Mouse (Mus musculus): Measurements from ENCODE around the gene Cngb1. TPM values are rescaled to one million over a fixed set of nuclear protein-coding genes. Genes with fewer than 3 reads are reported as not detected.

Gene Cngb1
- total RNA-seq, 2 experiments from 2014 or later, result 0.60 to 1.5 TPM

DNA sequence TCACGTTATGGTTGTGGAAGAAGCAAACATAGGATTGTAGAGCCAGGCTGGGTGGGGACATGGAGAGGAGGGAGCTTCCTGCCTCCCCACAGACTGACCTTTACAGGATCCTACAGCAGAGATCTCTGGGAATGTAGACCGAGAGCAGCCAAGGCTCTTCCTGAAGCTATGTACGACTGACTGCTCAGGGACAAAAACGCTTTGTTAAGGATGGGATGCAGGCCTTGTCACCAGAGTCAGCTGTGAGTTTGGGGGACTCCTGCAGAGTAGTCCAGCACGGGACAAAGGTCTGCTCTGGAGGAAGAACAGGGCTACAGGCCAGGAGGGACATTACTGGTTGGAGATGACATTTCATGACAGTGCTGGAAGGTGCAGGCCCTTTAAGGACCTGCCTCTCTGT lies 18.3 kb upstream of the Cngb1 start:
- no peak for DNase-seq

DNA sequence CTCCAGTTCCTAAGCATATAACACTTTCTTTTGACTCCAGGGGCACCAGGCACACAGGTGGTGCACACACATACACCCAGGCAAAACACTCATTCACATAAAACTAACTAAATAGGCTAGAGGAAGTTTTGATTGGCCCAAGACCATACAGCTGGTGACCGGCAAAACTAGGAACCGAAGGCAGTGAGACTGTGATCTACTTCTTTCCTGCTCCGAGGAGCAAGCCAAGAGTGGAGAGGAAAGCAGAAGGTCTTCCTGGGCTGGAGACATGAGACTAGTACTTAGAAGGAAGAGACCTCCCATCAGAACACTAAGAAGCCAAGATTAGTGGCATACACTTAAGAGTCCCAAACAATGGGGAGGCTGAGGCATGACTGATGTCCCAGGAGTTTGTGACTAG lies 16.8 kb upstream of the Cngb1 start:
- no peak for DNase-seq

DNA sequence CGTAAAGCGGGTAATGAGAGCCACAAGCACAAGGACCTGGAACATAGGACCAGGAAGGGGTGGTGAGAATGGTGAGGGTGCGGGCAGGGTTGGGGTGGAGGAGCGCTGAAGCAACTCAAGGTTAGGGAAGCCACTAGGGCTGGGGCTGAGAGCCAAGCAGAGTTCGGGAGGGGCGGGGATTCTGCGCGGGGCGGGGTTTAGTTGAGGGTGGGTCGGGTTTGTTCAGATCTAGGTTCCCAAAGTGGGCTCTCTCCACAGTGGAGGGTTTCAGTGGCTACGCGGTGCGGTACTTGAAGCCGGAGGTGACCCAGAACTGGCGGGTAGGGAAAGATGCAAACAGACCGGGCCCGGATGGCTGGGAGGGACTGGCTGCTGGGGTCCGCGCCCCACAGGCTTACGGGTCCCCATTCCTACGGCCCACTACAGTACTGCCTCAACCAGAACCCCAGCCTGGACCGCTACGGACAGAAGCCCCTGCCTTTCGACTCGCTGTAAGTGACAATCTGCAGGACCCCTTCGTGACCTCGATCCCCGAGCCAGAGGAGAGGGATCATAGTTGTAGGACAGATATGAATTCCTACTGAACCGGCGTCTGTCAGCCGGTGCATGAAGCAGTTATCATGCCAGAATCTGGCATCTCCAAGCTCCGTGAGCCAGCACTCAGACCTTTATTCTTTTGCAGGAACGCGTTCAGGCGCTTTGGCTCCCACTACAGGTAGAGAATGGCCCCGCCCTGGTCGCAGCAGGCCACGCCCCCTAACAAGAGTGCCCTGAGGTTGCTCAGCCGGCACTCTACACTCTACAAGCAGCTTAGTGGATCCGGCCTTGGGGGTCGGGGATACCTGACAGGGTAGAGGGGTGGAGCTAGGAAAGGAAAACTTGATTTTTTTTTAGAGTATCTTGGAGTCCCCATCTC lies 14.1 kb upstream of the Cngb1 start:
- DNase-seq, result peak; percentile 75

DNA sequence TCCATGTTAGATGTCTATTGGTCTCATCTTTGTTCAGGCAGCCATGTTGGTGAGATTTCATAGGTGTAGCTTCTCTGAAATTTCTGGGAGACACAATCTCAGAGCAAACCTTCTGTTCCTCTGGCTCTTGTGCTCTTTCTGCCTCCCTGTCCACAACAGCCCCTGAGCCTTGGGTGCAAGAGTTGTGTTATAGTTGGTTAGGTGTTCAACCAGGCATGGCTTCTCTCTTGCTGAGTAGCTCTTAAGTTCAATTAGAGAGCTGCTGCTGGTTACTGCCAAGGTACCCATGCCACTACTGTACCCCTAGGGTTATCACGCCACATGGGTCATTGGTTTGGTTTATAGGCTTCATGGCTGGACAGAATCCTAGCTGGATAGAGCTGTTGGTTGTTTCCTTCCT lies 9.0 kb upstream of the Cngb1 start:
- DNase-seq, result no peak

DNA sequence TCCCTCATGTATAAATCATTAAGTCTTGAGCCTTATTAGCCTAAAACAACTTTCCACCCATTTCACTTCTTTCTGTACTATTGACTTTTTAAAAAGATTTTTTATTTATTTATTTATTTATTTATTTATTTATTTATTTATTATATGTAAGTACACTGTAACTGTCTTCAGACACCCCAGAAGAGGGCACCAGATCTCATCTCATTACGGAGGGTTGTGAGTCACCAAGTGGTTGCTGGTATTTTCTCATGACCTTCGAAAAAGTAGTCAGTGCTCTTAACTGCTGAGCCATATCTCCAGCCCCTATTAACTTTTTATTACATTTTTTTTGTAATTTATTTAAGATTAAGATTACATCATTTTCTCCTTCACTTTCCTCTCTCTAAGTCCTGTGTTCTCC lies 8.3 kb upstream of the Cngb1 start:
- peak; percentile 44 for DNase-seq

DNA sequence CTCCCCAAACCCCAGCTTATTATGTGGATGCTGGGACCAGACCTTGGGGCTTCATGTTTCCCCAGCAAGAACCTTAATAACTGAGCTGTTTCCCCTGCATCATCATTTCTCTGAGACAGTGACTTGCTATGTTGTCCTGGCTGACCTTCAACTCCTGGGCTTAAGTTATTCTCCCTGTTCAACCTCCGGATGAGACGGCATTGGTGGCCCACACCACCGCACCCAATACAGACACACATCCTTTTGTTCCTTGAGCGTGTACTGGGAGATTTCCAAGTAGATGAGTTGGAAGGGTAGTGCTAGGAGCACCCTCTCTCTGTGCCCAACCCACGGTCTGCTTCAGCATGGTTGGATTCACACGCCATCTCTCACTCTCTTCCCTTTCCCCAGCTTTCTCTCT lies 7.5 kb upstream of the Cngb1 start:
- no peak for DNase-seq

DNA sequence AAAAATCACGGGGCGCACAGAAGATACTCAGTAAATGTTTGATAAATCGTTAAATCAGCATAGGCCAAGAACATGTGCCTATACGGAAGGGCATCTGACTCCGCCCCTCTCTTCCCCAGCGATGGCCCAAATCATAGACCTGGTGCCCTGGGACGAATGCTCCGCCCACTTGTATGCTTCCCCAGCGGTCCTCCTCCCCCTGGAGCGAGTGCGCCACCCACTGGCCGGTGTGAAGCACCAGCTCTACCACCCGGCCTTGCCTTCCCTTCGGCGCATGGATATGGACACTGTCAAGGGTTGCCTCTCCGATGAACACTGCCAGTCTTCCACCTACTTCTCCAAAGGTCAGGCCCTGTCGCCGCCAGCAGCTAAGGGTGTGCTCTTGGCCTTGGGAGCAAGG lies 6.5 kb upstream of the Cngb1 start:
- DNase-seq, result peak; percentile 74

DNA sequence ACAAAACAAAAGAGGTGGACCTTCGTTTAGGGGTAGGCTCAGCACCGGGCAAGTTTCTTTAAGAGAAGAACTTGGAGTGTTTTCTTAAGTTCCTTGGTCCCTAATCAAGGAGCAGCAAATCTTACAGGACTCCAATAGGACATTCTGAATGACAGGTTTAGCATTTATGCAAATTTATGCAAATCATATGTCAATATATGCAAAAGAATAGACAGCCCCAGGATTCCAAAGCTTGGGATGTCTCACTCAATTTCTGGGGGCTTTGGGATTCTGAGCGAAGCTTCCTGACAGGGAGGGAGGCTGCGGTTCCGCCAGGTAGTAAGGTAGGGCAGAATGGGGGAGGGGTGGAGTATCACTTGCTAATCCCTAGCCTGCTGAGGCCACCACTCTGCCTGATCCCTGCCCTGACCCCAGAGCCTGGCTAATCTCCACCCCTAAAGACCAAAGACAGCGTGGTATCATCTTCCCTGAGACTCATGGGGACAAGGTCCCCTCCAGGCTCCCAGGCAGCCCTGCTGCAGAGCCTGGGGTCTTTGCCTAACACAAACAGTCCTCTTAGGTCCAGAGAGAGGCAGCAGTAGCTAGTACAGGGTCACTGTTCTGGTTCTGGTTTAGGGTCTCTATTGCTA lies 4.1 kb upstream of the Cngb1 start, which contains the start of gene Tepp:
Tepp (plus strand) TSS at position 225 of the 629 bp plus-strand sequence.
- no peak for DNase-seq

DNA sequence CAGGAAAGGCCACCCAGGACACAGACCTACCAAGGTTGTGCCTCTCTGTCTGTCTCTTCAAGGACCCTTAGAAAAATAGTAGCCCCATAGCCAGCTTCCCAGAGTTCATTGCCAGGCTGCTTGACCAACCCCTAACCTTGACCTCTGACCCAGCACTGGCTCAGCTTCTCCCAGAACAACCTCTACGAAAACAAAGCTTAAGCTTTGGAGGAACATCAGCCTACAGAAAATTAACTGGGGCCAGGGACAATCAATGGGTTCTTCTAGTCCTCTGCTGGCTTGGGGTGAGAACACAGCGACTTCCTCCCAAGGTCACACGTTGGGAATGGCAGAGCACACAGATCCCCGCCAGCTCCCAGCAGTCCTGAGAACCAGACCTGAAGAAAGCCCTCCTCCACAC lies 859 bp downstream of the Cngb1 start:
- DNase-seq, result no peak

DNA sequence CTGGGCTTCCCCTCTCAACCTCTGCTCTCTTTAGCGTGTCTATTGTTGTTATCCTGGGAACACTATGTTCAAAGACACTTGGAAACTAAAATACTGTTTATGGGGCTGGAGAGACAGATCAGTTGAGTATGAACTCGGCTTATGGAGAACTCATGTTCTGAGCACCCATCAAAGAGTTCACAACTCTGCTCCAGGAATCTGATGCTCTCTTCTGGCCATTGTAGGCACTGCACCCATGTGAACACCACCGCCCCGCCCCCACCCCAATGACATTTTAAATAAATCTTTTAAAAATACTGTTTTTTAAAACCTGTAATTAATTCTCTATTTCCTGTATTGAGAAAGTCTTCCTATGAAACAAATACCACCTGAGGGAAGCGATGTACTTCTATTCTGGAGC lies 4.0 kb downstream of the Cngb1 start:
- peak; percentile 61 for DNase-seq

DNA sequence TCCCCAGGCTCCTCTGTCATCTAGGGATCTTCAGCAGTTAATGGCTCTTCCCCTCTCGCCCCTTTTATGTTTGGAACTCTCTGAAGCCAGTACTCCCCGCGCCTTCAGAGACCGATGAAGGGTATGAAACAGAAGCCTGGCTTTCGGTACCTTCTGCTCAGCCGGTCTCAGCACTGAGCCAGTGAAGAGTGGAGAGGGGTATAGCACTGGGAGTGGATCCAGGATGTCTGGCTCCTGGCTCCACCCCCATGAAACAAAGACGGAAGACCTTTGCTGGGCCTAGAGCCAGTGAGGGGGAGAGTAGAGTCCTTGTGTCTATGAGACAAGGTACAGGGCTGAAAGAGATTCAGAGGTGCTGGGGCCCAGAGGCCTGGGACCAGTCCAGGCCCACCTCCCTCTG lies 12.5 kb downstream of the Cngb1 start:
- peak; percentile 28 for DNase-seq

DNA sequence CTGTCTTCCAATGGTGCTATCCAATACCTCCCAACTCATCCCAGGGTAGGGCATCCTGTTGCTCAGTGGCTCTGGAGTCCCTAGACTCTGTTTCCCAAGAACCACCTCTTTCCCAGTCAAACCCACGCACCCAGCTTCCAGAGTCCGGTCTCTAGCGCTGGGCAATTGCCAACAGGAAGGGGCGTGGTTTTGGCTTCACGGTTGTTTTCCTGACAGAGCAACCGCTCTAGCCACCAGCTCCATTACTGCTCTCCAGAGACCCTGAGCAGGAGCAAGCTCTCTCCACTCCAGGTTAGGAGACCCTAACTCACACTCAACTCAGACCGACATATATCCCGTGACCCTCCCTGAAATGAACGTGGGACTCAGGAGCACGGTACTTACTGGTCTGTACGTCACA lies 13.2 kb downstream of the Cngb1 start:
- DNase-seq, result peak; percentile 84

DNA sequence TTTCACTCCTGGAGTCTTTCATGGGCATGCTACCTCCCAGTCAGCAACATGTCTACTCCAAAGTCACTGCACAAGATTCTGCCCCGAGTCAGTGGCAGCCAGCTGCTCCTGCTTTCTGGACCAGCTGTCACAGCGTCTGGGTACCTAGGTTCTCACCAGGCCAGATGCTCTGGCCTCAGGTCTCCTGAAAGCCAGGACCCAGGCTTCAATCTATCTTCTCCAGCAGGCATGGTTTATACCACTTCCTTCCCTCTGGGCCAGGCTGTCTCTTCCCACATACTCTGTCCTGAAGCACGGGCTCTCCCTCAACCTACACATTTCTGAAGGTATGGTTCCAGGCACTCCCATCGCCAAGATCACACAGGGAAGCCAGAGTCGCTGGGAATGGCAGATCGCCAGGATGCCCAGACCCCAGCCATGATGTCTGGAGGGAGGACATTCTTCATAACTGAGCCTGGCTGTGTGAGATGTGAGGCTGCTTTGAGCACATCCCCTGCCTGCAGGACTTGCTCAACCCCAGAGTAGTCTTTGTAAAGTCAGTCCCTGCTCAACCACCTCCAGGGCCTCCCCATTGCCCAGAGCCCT lies 17.2 kb downstream of the Cngb1 start:
- DNase-seq, result no peak

DNA sequence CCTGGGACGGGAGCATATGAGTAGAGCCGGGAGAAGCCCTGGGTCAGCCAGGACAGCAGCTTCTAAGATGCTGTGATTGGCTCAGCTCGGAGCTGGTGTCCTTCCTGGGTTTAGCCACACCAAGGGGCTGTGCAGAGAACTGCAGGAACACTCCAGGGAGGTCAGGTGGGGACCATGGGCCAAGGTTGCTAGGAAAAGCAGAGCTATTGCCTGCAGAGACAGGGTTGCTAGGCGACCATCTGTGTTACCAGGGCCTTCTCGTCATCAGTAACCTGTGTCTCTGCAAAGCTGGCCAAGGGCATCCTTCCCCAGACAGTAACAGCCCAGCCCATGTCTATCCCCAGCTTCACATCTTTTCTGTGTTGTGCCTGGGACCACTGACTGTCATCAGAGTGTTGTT lies 24.9 kb downstream of the Cngb1 start:
- DNase-seq, result no peak

DNA sequence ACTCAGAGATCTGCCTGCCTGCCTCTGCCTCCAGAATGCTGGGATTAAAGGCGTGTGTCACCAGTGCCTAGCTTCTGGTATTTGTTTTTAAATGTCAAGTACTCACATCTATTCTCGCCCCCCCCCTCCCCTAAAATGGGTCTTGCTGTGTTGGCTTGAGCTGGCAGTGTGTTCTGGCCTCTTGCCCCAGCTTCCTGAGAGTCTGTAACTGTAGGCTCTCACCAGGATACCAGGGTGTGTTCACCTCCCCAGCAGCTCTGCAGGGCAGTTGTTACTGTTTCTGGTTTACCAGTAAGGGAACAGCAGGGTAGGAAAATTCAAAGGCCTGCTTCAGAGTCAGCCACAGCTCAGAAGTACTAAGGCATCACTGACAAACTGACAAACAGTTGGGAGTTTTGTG lies 33.5 kb downstream of the Cngb1 start:
- DNase-seq, result peak; percentile 32

DNA sequence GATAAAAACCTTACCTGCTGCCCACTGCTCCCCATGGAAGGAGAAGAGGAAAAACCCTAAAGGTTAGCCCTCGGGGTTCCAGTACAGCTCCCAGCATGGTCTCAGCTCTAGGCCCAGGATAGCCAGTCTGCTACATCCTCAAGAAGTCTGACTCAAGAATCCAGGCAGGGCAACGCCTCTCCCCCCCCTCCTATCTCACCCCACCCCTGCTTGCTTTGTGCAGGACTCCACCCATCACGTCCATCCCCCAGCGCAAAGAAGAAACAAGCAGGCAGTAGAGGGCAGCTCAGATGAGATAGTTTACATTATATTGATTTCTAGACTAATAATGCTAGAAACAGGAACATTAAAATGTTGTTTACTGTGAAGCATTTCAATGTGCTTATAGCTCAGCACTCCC lies 34.5 kb downstream of the Cngb1 start:
- no peak for DNase-seq

DNA sequence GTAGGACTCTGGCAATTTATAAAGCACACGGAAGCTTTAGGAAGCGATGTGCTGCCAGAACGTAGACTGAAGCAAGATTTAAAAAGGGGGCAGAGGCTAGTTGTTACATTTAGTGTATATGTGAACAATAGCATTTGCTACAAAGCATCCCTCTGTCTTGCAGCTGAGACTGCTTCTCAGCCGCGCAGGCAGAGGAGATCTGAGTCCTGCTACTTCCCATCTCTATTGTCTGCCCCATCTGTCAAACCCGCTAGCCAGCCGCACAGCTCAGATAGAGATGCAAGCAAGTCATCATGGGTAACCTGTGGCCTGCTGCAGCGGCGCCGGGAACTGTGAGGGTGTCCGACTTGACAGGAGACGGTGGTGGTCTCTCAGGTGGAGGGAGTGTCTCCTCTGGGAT lies 35.9 kb downstream of the Cngb1 start:
- no peak for DNase-seq

DNA sequence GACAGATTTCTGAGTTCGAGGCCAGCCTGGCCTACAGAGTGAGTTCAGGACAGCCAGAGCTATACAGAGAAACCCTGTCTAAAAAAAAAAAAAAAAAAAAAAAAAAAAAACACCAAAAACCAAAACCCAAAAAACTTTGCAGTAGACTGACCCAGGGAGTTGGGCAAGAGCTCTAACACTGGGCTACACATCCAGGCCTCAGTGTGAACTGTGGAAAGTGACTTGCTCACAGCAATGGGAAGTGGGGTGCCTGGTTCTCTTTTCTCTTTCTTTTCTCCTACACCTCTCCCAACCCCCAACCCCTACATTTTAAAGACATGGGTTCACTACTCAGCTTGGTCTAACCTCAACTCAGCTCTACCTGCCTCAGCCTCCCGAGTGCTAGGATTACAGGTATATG lies 44.2 kb downstream of the Cngb1 start:
- no peak for DNase-seq

DNA sequence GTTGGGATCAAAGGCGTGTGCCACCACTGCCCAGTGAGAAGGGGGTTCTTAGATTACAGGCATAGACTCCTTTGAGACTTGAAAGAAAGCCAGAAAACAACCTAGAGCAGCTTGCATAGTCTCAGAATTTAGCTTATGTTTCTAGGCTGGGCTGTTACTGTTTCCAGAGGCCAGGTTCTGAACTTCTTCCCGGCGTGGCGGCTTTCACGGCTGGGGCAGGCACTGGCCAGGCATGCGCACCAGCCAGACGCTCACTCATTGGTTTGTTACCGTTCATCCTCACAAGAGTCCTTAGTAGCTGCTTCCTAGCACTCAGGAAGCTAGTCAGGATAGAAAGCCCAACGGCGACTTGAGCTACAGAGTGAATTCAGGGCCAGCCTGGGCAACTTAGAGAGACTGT lies 50.8 kb downstream of the Cngb1 start:
- DNase-seq, result no peak

DNA sequence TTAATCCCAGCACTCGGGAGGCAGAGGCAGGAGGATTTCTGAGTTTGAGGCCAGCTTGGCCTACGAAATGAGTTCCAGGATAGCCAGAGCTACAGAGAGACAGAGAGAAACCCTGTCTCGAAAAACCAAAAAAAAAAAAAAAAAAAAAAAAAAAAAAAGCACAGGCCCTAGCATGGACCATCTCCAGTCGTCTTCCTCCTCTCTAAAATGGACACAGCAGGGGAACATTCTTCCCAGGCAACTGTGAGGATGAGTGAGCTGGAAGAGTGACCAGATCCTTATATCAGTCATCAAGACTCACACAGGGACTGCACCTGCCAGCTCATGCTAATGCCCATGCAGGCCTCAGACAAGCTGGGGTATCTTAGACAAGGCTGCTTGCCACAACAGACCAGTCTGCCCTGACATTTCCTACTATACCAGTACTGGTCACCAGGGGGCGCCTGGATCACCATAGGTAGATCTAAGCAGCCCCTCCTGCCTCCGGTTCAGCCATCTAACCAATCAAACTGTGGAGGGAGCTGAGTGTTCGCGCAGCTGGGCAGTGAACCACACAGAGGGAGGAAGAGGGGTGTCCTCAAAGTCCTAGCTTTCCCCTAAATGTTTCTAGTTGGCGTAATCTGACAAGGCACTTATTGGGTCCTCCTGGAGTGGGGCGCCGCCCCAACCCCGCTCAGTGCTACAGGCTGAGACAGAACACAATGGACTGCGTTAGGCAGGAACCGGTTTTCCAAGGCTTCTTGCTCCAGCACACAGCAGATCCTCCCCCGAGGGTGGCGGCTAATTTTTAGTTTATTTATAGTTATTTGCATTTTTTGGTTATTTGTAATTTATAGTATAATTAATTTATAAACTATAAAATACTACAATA lies 51.6 kb downstream of the Cngb1 start:
- DNase-seq, result peak; percentile 99

DNA sequence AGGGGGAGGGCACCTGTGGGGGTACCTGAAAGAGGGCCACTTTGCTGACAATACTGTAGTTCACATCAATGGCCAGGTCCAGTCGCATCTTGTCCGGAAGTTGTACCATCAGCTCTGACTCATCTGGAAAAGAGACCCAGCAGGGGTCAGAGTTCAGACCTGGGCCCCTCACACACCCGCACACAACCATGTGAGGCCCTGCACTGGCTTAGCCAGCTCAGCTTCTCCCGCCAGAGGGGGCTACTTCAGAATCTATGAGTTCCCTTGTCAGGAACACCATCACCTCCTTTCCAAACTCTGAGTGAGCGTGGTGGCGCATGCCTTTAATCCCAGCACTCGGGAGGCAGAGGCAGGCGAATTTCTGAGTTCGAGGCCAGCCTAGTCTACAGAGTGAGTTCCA lies 54.3 kb downstream of the Cngb1 start:
- no peak for DNase-seq

DNA sequence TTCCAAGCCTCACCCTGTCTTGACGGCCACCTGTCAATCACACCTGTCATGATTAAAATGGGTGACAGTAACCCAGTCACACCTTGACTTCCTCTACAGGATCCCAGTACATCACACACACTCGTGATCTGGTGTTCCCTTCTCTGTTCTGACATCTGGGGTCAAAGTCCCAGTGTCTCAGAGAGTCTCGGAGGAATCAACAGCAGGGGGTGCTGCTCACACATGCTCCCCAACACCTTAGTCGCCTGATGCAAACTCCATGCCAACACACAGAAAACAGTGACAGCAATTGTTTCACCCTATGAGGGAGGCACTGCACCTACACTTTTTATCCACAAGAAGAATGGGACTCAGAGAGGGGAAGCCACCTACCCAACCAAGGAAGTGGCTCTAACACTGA lies 56.5 kb downstream of the Cngb1 start:
- DNase-seq, result peak; percentile 30

DNA sequence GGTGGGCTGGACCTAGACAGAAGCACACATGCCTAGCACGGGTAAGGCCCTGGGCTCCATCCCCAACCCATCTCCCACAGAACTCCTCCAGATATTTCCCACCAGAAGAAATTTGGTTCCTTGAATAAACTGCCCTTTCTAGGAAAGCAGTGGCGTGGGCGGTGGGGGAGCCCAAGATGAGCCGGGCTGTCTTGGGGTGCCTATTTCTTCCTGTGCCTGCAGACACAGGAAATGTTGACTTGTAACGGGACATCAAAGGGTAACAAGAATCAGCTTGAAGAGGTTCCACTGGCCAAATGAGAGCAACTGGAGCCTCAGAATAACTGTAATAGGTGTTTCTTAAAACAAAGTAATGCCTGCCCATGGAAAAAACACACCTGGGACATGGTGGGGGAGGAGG lies 59.1 kb downstream of the Cngb1 start:
- DNase-seq, result no peak

Data from adrenal gland, postnatal 10 days (tissue).